Mouse (Mus musculus) urinary bladder, postnatal 4 days (tissue): ENCODE data around the gene Tmem221.

Experiments used
- DNase-seq, 2 experiments: peaks; one replicate each; pipeline ENCODE4 v3.0.0; 2021 to 2022; ENCODE audit warnings: low spot score in 2 of 2

The Tmem221 gene

DNA sequence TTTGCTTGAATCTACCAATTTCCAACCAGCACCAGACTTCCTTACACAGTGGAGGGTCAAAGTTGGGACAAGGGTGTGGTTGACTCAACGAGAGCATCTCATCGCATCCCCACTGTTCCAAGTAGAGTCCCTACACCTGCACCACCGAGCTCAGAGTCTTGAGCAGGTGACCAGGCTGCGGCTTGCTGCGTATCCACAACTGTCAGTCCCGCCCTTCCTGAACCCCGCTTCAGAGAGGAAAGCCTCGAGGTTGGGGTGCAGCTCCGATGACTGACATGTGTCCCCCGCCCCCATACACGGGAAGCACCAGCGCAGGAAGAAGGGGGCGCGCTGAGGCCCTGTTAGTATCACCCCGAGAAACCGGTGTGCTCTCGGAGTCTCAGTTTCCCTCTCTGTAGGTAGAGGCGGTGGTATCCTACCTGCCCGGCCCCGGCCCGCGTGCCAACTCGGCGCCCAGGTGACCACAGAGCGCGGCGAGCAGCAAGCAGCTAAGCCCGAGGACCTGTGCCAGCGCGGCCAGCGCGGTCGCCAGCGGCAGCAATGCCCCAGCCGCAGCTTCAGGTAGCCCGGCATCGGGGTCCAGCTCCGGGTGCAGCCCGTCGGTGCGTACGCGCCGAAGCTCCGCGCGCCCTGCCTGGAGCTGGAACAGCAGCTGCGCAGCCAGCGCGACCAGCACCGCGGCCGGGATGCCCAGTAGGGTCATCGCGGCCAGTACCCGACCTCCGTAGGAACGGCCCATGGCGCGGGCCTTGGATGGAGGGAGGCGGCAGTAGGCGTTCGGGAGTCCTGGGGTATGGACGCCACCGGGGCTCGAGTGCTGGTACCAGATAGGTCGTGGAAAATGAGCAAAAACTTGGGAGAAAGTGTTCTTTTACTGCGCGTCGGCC, at the start of gene Tmem221:
Gene Tmem221 (minus strand): TSS at position 801 of the 887 bp plus-strand sequence.
- DNase-seq, result no peak

DNA sequence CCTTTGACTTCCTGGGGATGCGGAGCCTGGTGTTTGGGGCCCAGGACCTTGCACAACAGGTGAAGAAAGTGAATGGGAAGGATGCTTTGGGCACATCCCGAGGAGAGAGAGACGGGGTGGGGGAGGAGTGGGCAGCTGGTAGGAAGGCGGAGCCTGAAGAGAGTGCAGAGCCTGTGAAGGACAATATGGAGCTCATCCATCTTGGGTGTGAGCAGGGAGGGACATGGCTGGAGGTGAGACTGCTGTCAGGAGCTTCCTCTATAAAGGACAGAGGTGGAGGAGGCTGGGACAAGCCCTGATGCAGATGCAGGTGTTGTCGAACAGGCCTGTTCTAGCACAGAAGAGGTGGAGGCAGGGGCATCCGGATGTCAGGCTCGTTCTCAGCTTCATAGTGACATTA, 45.4 kb upstream of the Tmem221 start:
- no peak for DNase-seq

DNA sequence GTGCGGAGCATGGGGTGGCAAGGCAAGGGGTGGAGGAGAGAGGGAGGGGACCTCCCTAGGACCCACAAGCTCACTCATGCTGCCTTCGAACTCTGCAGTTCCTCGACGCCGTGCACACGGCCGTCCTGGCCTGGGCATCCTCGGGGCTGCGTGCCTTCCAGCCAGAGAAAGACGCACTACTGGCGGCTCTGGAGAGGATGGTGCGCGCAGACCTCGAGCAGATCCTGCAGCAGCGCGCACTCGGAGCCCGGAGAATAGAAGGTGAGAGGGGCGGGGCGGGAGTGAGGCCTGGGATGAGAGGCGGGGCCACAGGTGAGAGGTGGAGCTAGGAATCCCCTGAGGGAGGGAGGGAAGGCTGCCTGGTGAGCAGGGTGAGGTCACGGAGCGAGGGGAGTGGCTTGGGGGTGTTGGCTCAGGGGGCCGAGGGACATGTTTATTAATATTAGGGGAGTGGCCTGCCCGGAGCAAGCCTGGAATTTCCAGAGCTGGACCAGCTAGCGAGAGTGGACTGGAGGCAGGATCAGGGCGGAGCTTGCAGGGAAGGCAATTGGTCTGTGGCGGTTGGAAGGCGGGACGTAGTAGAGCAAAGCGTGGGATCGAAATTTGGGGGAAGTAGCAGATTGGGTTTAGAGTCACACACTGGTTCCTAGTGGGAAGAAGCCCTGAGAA, 44.1 kb upstream of the Tmem221 start:
- peak; percentile 76 to 82 for DNase-seq

DNA sequence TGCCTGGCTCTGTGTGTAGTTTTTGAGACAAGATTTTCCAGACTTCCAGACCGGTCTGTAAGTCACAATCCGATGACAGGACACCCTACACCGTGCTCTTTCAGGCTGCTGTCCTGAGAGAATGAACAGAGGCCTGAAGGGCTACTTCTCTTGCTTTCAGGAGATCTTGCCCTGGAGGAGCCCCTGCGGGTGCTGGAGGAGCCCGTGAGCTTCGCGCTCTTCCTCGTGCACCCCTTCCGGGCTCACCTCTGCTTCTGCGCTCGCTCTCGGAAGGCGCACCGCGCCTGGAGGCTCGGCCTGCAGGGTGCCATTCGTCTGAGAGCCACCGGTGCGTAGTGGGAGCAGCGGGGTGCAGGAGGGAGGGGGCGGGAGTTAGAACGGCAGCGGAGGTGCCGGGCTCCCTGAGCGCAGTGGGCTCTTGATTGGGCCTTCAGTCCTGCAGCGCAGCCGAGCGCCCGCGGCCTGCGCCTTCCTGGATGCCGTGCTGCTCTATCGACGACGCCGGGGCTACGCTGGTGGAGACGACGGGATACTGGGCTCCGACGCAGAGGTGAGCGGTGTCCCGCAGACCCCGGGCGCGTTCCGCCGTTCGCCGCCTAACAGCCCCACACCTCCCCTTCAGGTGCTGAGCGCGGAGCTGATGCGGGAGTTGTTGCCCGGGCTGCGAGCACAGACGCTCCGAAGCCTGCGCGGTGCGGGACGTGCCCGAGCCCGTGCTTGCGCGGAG, 43.4 kb upstream of the Tmem221 start:
- DNase-seq, result no peak

DNA sequence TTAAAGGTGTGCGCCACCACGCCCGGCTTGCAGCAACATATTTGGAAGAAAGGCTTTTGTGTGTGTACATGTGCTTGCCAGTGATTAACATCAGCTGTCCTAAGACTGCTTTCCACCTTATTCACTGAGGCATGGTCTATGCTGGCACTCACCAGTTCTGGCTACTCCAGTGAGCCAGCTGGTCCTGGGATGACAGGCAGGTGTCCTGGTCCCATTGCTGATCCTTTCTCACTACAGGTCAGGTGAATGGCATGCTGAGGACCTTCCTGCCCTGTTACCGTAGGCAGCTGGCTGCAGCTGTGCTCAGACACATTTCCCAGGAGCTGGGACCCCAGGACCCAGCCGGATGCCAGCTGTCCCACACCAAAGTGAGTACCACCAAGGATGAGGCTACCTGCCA, 40.2 kb upstream of the Tmem221 start:
- DNase-seq, result no peak

DNA sequence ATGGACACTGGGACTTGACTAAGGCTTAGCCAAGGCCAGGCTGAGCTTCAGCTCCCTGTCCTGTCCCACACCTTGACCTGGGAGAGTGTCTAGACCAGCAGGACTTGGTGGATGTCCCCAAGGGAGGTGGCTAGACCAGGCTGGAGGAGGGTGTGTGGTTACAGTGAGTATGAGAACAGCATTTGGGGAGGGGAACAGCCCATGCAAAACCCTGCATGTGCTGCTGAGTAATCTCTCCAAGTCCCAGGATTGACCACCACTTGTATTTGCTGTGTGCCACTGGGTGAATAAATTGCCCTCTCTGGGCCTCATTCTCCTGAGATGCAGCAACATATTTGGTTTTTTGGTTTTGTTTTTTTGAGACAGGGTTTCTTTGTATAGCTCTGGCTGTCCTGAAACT, 39.7 kb upstream of the Tmem221 start:
- DNase-seq, result no peak

DNA sequence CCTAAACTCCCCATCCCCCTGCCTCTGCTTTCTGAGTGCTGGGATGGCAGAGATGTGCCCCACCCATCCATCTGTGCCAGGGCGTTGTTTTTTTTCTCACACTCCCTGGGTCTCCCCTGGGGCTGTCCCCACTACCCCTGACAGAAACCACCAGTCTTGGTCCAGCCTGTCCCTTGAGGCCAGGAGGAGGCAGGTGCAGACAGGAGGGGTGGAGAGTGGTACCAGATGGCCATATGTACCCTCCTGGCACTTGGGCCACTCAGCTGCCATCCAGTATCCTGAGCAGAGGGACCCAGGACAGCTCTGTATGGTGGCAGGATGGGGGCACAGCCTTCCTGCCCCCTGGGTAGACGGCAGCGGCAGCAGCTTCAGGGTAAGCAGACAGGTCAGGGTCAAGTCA, 38.8 kb upstream of the Tmem221 start, which contains the start of gene Fam129c:
Gene Fam129c (plus strand): TSS at position 198 of the 400 bp plus-strand sequence.
- DNase-seq, result no peak

DNA sequence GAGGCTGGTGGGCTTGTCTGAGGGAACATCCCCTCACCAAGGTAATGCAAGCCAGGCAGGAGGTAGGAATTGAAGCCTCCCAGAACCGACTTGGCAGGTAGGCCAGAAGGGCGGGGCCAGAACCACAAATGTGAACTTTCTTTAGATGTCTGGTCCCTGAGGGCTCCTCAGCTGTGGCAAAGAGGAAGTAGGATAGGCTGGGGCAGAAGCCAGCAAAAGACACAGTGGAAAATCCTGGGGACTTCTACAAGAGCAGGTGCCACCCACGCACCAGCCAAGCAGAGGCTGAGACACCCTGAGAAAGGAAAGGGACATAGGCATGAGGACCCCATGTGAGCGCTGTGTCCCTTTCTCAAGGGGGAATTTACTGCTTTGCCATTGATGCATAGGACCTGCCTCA, 38.1 kb upstream of the Tmem221 start:
- no peak for DNase-seq

DNA sequence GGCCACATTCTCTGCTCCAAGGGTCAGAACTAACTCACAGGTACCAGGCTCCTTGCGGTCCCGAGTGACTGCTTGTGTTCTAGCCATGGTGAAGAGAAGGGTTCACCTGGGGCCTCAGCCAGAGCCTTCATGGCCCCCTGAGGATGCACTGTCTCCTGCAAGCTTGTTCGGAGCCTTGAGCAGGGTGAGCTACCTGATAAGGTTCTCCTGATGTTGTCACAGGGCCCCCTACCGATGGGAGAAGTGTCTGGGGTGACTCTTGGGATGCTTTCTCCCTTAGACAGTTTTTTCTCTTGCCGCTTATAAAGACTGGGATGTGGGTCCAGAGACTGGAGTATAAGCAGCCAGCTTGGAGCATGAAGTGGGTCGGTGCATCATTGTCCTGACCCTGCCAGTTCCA, 37.7 kb upstream of the Tmem221 start:
- DNase-seq, result no peak

DNA sequence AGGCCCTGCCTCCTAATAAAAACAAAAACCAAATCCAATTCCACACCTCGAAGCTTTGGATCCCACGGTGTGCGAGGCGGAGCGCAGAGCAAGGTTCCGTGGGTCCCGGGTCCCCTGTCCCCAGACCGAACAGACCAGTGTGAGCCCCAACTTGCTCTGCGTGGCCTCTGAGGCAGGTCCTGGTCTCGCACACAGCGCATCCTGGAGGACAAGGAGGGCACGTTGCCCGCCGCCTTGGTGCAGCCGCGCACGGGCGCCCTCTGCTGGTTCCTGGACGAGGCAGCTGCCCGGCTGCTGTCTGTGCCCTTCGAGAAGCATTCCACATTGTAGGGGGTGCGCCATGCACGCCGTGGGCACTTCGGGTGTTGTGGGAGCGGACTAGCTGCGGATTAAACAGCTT, 37.2 kb upstream of the Tmem221 start:
- DNase-seq, result peak; percentile 80 to 89

DNA sequence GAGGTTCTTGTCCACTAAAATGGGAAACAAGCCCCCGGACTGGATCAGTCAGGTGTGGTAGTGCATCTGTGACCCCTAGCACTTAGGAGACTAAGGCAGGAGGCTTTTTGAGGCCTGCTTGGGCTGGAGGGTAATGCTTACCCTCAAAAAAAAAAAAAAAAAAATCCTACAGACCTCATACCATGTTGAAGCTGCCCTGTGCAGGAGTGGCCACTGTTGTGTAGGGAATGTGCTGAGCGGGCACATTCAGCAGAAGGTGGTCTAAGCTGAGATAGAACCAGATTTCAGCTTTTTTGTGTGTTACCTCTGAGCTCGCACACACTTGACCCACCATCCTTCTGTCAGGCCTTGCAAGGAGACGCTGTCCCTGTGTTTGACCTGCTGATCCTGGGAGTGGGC, 35.7 kb upstream of the Tmem221 start:
- no peak for DNase-seq

DNA sequence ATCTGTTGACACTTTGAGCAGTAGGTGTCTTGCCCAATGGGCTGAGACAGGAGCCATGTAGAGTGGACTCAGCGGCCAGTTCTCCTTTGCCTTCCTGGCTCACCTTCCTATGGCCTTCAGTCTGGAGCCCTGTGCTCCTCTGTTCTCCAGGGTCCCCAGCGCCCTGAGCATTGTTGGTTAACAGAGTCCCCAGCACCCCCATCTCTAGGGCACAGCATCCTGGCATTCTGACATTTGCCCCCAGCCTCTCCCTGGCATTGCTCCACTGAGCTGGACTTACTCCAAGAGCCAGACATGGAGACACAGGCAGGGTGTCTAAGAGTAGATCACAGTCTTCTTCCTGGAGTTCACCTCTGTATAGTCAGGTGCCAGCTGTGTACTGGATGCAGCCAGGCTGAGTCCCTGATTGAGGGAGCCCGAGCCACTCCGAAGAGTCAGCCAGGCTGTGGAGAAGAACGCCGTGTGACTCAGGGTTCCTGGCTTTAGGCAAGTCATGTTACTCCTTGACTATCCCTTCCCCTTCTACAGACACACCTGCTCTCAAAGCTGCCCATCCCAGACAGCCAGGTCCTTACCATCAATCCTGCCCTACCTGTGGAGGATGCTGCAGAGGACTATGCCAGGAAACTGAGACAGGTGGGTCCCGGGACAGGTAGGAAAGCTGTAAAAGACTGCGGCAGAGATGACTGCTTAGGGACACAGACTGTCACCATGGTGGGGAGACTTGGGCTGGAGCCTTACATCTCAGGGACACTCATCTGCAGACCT, 35.1 kb upstream of the Tmem221 start:
- no peak for DNase-seq

DNA sequence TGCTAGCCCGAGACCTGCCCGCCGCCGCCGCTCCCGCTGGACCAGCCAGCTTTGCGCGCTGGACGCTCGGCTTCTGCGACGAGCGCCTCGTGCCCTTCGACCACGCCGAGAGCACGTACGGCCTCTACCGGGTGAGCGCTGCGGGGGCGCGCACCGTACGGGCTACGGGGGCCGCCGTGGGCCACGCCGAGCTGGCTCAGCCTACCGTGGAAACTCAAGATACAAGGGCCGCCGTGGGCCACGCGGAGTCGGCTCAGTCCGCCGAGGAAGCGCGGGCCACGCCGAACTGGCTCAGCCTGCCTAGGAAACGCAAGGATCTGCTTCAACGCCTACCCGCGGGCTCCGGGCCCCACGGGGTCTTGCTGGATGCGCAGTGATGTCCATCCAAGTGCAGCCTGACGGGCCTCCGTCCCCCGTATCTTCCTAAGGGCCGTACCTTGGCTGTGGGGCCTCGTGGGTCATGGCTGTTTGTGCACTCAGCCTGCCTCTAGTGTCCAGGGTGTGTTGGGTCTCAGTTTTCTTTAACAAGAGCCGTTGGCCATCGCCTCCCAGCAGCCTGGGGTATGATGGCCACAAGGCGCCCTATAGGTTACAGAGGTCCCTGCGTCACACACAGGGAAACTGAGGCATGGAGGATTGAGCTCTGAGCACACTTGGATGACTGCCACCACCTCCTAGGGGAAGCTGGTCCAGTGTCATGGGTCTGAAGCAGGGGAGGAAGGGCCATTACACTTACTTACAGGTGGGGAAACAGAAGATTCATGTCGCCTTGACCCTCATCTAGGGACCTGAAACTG, 33.9 kb upstream of the Tmem221 start:
- peak in 1 of 2 experiments; percentile 74 for DNase-seq

DNA sequence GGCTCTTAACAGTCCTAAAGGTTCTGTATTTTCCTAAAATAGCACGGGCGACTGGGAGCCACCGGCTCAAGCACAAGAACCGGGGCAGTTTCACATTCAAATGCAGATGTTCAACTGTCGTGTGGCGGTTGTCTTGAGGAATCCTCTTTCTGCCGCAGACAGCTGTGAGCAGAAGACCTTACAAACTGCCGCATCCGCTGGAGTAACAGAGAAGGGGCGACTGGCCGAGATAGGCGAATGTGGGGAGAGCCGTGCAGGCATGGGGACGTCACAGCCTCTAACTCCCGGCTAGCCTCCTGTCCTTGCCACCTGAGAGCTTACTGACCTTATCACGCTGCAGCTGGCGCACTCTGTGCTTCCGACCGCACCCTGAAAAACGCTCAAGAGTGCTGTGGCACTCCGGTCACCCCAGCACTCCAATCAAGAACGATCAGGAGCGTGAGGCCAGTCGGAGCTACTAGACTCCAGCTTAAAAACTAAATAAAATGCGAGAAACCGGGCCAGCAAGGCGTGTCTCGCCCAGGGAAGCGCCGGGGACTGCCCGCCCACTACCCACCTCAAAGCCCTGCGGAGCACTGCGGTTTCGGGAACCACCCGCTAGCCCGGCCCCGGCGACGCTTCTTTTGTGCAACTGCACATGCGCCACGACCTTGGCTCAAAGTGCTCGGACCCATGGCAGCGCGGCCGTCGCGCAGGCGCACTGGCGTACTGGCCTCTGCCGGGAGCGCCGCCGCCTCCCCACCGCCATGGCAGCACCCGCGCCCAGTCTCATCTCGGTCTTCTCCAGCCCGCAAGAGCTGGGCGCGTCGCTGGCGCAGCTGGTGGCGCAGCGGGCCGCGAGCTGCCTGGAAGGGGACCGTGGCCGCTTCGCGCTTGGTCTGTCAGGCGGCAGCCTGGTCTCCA, 33.1 kb upstream of the Tmem221 start, which contains the start of gene Pgls:
Gene Pgls (plus strand): TSS at position 706 of the 903 bp plus-strand sequence.
- peak; percentile 94 for DNase-seq

DNA sequence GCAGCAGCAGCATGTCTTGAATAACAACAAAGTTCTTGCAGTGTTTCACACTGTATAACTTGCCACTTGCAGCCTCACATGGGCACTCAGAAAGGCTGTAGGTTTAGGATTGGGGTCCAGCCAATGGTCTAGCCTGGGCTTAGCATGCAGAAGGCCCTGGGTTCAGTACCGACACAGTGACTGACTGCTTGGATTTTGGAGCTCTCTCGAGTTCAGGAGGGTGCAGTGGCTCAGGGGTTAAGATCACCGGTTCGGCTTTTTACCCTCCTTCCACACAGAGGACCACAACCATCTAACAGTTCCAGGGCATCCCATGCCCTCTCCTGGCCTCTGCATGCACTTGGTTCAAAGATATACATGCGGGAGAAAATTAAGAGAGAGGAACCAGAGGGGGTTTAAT, 32.3 kb upstream of the Tmem221 start:
- no peak for DNase-seq

DNA sequence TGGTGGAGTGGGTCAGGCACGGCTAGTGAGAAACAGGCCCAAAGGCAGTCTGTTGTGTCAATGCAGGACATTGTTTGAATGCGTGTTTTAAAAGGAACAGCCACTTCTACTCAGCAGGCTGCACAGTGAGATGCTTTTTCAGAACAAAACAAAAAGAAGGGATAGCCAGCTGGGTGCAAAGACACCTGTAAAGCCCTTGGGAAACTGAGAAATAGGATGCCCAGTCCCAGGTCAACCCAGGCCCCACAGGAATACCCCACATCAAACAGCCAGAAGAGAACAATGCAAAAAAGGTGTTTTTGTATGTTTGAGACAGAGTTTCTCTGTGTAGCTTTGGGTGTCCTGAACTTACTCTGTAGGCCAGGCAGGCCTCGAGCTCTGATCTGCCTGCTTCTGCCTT, 30.1 kb upstream of the Tmem221 start:
- DNase-seq, result no peak

DNA sequence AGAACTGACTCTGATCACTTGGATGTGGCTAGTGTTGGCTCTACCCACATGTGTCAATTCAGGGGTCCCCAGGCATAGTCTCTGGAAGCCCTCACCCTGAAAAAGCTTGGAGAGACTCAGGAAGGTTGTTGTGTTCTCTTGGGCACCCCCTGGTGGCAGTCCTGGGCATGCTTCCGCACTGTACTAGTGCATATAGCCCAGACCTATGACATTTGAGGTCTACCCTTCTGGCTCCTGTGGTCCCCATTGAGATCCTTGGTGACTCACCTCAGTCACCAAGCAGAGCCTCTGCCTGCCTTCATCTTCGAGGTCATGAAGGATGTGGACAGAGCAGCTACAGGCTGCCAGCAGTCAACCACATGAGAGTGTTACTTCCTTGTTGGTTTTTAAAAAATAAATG, 28.2 kb upstream of the Tmem221 start:
- DNase-seq, result no peak

DNA sequence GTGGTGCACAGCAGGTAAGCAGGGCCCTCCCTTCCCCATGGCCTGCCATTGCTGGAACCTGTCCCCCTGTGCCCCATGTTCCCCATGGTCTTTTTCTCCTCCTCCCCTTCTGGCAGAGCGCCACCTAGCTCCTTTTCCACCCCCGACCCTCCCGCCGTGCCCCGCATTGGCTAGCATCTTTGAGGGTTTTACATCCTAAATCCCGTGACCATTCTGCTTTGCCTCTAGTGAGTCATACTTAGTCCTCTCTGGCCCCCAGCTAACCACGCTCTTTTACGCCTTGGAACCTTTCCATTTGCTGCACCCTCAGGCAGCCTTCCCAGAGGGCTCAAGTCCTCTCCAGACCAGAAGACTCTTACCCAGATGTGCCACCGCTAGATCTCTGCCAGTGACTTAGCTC, 21.5 kb upstream of the Tmem221 start:
- DNase-seq, result no peak

DNA sequence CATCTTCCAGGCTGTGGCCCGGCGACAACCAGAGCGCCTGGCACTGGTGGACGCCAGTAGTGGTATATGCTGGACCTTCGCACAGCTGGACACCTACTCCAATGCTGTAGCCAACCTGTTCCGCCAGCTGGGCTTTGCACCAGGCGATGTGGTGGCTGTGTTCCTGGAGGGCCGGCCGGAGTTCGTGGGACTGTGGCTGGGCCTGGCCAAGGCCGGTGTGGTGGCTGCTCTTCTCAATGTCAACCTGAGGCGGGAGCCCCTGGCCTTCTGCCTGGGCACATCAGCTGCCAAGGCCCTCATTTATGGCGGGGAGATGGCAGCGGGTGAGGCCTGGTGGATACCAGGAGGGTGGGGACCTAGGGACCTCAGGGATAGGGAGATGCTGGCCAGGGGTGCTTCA, 20.8 kb upstream of the Tmem221 start:
- DNase-seq, result no peak

DNA sequence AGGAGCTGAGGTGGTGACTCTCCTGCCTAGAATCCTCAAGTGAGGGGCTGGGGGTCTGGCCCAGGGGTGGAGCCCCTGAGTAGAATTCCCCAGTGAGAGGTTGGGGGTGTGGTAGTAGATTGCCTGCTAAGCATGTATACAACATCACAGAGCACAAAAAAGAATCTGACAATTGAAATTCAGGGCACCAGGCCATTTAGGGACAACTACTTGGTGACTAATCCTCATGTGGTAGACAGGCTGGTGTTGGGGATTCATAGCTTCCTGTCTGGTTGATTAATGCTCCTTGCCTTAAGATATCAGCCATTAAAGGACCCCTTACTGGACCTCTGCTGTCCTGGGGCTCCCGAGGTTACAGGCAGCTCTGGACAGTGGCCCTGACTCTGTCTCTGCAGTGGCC, 20.3 kb upstream of the Tmem221 start:
- DNase-seq, result no peak
